Mouse (Mus musculus): ENCODE results near the gene Gm4724.
"Not testable (repeated sequence)": the region's sequence is repeated elsewhere in the genome, so short reads cannot be mapped to it uniquely, and the experiment has no call there.

Gm4724 gene

DNA sequence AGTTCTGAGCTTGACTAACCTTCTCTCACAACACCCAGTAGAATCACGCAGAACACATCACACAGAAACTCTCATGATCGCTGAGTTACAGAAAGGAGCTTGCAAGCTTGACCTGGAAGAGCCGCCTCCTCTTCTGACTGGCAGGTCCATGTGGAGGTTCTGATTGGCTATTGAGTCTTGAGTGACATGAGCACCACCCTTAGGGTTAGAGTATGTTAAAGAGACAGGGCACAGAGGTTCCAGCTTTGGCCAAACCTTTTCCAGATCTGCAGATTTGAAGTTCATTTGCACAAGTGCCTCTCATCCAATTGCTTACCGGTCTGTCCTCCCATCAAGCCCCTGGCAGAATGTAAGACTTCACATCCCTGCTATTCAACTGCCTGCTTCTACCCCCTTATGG, at the start of gene Gm4724:
Gene Gm4724, minus strand, starts transcription at position 101 of the 400 bp plus-strand sequence.
- DNase-seq: not testable (repeated sequence)

DNA sequence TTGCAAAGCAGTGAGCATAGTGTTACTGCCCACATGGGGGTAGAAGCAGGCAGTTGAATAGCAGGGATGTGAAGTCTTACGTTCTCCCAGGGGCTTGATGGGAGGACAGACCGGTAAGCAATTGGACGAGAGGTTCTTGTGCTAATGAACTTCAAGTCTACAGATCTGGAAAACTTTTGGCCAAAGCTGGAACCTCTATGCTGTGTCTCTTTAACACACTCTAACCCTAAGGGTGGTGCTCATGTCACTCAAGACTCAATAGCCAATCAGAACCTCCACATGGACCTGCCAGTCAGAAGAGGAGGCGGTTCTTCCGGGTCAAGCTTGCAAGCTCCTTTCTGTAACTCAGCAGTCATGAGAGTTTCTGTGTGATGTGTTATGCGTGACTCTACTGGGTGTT, 34.1 kb upstream of the Gm4724 start, which contains the start of gene Zfp965:
Gene Zfp965, plus strand, starts transcription at position 301 of the 400 bp plus-strand sequence.
- not testable (repeated sequence) for DNase-seq

Measured in retina, postnatal 1 day (tissue).